Mouse (Mus musculus) heart, embryonic 11.5 days (tissue): ENCODE data around the gene Sirpa. TPM values are rescaled to one million over a fixed set of nuclear protein-coding genes. Genes with fewer than 3 reads are reported as not detected.

ENCODE experiments used
- ATAC-seq: fragments of 200-750 bp; cut with Nextera tagmentation; replicated peaks from 2 replicates; pipeline ENCODE4 v1.8.0; 2017; ENCODE audit warnings: moderate library complexity; ENCODE audit not compliant: insufficient number of reproducible peaks, low FRiP score, low TSS enrichment
- H3K27ac ChIP-seq: fragments of 300-500 bp; sonication (generic); 2 replicates; pipeline ENCODE4 v1.5.1; 2014; ENCODE audit warnings: mild to moderate bottlenecking, low read depth, low read length
- H3K27me3 ChIP-seq: fragments of 300-500 bp; sonication (generic); 2 replicates; pipeline ENCODE4 v1.6.1; 2014; ENCODE audit warnings: mild to moderate bottlenecking, low read length, mixed read lengths; ENCODE audit not compliant: control insufficient read depth, insufficient read depth
- H3K36me3 ChIP-seq: fragments of 300-500 bp; sonication (generic); 2 replicates; pipeline ENCODE4 v1.6.1; 2014; ENCODE audit warnings: mild to moderate bottlenecking, low read length, moderate library complexity, mixed read lengths; ENCODE audit not compliant: control insufficient read depth, insufficient read depth
- H3K4me1 ChIP-seq: fragments of 300-500 bp; sonication (generic); 2 replicates; pipeline ENCODE4 v1.6.1; 2014; ENCODE audit warnings: low read length; ENCODE audit not compliant: control insufficient read depth, insufficient read depth
- H3K4me2 ChIP-seq: fragments of 300-500 bp; sonication (generic); 2 replicates; pipeline ENCODE4 v1.6.1; 2014; ENCODE audit warnings: mild to moderate bottlenecking, moderate library complexity
- H3K4me3 ChIP-seq: fragments of 300-500 bp; sonication (generic); 2 replicates; pipeline ENCODE4 v1.5.1; 2014; ENCODE audit warnings: low read depth, low read length
- H3K9ac ChIP-seq: fragments of 300-500 bp; sonication (generic); 2 replicates; pipeline ENCODE4 v1.6.1; 2014; ENCODE audit warnings: mild to moderate bottlenecking, low read depth, low read length, moderate library complexity
- H3K9me3 ChIP-seq: fragments of 300-500 bp; sonication (generic); replicated peaks from 2 replicates; pipeline ENCODE4 v1.6.1; 2016; ENCODE audit warnings: low read length; ENCODE audit not compliant: control insufficient read depth
- WGBS: fragments of 180-500 bp; shearing (Covaris S2); extraction: QIAGEN DNeasy Blood & Tissue Kit; methylation state at CpG from one replicate; pipeline ENCODE4 v1.1.7; 2014; ENCODE audit not compliant: insufficient replicate concordance; 5-methylcytosine and 5-hydroxymethylcytosine counted together
- polyA plus RNA-seq: library from polyadenylated mRNA; unstranded; fragments of >200 nt; fragmentation: Nextera tagmentation; extraction: Ambion mirVana; gene quantifications from 2 replicates; pipeline ENCODE4 v1.2.1, GENCODE M21; 2014

Sirpa gene
- 13.0 and 15.7 TPM in 2 replicates for polyA plus RNA-seq

DNA sequence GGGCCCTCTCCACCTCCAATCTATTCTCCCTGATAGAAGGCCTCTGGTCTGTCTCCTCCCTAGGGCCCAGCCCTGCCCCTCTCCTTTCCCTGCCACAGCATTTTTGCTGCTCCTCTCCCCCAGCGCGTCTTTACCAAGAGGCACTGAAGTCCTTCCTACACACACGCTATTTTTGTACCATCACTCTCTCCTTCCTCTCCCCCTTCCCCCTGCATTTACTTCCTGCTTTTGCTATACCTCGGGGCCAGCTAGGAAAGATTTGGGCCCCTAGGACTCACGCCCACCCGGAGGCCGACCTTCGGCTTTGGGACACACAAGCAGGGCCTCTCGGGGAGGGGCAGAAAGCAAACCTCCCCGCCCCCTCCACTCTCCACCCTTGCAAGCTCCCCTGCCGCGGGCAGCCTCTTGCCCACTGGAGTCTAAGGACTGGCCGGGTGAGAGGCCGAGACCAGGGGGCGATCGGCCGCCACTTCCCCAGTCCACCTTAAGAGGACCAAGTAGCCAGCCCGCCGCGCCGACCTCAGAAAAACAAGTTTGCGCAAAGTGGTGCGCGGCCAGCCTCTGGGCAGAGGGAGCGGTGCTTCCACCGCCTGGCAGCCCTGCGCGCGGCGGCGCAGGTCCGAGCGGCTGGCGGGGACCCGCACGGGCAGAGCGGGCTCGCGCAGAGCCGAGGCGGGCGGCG is at the start of gene Sirpa:
Gene Sirpa, plus strand, starts transcription at position 377 of the 682 bp plus-strand sequence.
- H3K9me3 ChIP-seq = no peaks in the 10 kb centered on the region
- peak within 1 kb of the TSS; percentile 86 for H3K9ac ChIP-seq
- H3K27me3 ChIP-seq = no peaks in the 10 kb centered on the region
- peak within 1 kb of the TSS; percentile 74 for H3K4me3 ChIP-seq
- no peaks in the 10 kb centered on the region for H3K36me3 ChIP-seq
- peak; percentile 62 for ATAC-seq
- peak within 1 kb of the TSS; percentile 90 for H3K4me2 ChIP-seq
- peak within 1 kb of the TSS; percentile 96 for H3K27ac ChIP-seq
- H3K4me1 ChIP-seq = peaks cover 40% of the 10 kb centered on the region
- WGBS = under 1% methylated on average over 43 of the region's 43 CpGs

- H3K4me2 ChIP-seq = no peak overlapping the region
- H3K27me3 ChIP-seq = no peaks in the 10 kb centered on the region
- 36% methylated on average over 4 of the region's 4 CpGs for WGBS
- no peaks in the 10 kb centered on the region for H3K36me3 ChIP-seq
- no peak overlapping the region for H3K4me3 ChIP-seq
- no peak overlapping the region for H3K27ac ChIP-seq
- H3K4me1 ChIP-seq = peaks cover 5% of the 10 kb centered on the region; the same call in 1 of the 2 replicates
- no peak for ATAC-seq
- H3K9me3 ChIP-seq = no peaks in the 10 kb centered on the region
- H3K9ac ChIP-seq = no peak overlapping the region
Observed at GRCm38 (mm10) chr2:129544448-129544847, 48.2 kb upstream of the Sirpa start.

GRCm38 (mm10) chr2:129544919-129545318 is 47.7 kb upstream of the Sirpa start:
- H3K4me2 ChIP-seq = no peak overlapping the region
- no peak overlapping the region for H3K4me3 ChIP-seq
- H3K9me3 ChIP-seq = no peaks in the 10 kb centered on the region
- WGBS = 69% methylated on average over 3 of the region's 3 CpGs
- no peaks in the 10 kb centered on the region for H3K27me3 ChIP-seq
- 0 out of 2 replicates have a peak, but pooled peaks cover 5% of the 10 kb centered on the region for H3K4me1 ChIP-seq
- H3K9ac ChIP-seq = no peak overlapping the region
- H3K27ac ChIP-seq = no peak overlapping the region
- no peaks in the 10 kb centered on the region for H3K36me3 ChIP-seq
- ATAC-seq = no peak

GRCm38 (mm10) chr2:129545596-129545995 is 47.0 kb upstream of the Sirpa start:
- H3K9me3 ChIP-seq = no peaks in the 10 kb centered on the region
- 0 out of 2 replicates have a peak, but pooled peaks cover 5% of the 10 kb centered on the region for H3K4me1 ChIP-seq
- ATAC-seq = no peak
- WGBS = 75% methylated on average over 7 of the region's 7 CpGs
- no peaks in the 10 kb centered on the region for H3K36me3 ChIP-seq
- H3K4me3 ChIP-seq = no peak overlapping the region
- H3K27ac ChIP-seq = no peak overlapping the region
- H3K9ac ChIP-seq = no peak overlapping the region
- H3K27me3 ChIP-seq = no peaks in the 10 kb centered on the region
- no peak overlapping the region for H3K4me2 ChIP-seq

DNA sequence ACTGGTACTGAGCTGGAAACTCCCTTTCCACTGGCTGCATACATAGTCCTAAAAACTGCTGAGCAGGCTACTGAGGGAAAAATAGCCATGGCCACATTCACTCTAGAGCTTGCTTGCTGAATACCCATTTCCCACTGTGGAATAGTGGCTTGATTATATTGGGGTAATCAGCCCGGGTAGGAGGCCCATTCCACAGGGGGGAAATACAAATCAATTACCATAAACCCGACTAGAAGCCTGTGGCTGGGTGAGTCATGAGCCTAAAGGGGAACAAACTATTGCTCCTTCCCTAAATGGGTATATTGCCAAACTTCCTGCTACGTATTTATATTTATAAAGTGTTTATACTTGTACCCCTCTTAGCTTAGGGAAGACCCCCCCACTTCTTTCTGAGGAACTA is 45.9 kb upstream of the Sirpa start:
- no peaks in the 10 kb centered on the region for H3K36me3 ChIP-seq
- no peak overlapping the region for H3K4me2 ChIP-seq
- H3K9ac ChIP-seq = no peak overlapping the region
- no peak for ATAC-seq
- WGBS = 66% methylated on average over 3 of the region's 3 CpGs
- H3K27me3 ChIP-seq = no peaks in the 10 kb centered on the region
- no peak overlapping the region for H3K27ac ChIP-seq
- H3K4me1 ChIP-seq = 0 out of 2 replicates have a peak, but pooled peaks cover 5% of the 10 kb centered on the region
- H3K4me3 ChIP-seq = no peak overlapping the region
- H3K9me3 ChIP-seq = no peaks in the 10 kb centered on the region

- Histone ChIP-seq H3K9me3 (no peaks in the 10 kb centered on the region), H3K27ac (no peak overlapping the region), H3K9ac (no peak overlapping the region), H3K4me1 (0 out of 2 replicates have a peak, but pooled peaks cover under 1% of the 10 kb centered on the region), H3K4me3 (no peak overlapping the region), H3K4me2 (no peak overlapping the region), H3K36me3 (no peaks in the 10 kb centered on the region), H3K27me3 (no peaks in the 10 kb centered on the region)
- ATAC-seq = no peak
- 54% methylated on average over 9 of the region's 9 CpGs for WGBS
Observed at GRCm38 (mm10) chr2:129549537-129550135, 43.0 kb upstream of the Sirpa start.

DNA sequence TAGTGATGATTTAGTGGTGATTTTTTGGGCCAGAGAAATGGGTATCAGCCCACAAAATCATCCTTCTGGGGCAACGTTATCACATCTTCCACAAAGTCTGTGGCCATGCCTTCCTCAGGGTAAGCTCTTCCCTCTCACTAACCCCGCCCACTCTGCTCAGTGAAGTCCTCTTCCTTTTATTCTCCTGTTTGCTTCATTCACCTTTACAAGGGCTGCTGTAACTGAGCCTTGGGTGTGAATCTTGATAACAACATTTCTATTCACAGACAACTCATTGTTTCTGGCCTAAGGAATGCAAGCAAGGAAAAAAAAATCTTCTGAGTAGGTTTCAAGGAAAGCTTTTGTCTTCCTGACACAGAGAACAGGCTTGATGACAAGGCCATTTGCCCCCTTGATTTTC is 41.9 kb upstream of the Sirpa start:
- no peak for ATAC-seq
- H3K27ac ChIP-seq = no peak overlapping the region
- 56% methylated on average over 2 of the region's 2 CpGs for WGBS
- no peak overlapping the region for H3K9ac ChIP-seq
- no peaks in the 10 kb centered on the region for H3K27me3 ChIP-seq
- no peak overlapping the region for H3K4me3 ChIP-seq
- H3K4me2 ChIP-seq = no peak overlapping the region
- no peaks in the 10 kb centered on the region for H3K9me3 ChIP-seq
- H3K36me3 ChIP-seq = no peaks in the 10 kb centered on the region
- no peaks in the 10 kb centered on the region for H3K4me1 ChIP-seq

DNA sequence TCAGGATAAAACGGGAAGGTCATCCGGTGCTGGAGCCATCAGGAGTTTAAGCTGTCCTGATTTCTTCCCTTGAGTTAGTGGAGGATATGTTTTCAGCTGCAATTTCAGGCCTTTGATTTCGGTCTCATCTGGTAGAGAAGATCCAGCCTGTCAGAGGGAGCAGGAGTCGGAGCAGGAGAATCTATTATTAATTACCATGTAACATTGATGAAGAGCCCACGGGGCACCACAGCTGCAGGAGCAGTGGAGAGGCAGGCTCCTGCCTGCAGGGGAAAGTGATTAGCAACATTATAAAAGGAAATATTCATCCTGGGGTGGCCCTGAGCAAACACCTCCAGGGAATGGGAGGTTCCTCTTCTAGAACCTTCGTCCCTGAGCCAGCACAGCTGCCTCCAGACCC is 36.6 kb upstream of the Sirpa start:
- Histone ChIP-seq H3K27ac (no peak overlapping the region), H3K36me3 (no peaks in the 10 kb centered on the region), H3K9ac (no peak overlapping the region), H3K4me2 (no peak overlapping the region), H3K9me3 (no peaks in the 10 kb centered on the region), H3K4me1 (peaks cover 6% of the 10 kb centered on the region; the same call in 1 of the 2 replicates), H3K27me3 (no peaks in the 10 kb centered on the region; the same call in 1 of the 2 replicates), H3K4me3 (no peak overlapping the region)
- ATAC-seq = no peak
- 61% methylated on average over 6 of the region's 6 CpGs for WGBS
